Mouse (Mus musculus): Measurements from ENCODE around the gene Zfp398.

DNA sequence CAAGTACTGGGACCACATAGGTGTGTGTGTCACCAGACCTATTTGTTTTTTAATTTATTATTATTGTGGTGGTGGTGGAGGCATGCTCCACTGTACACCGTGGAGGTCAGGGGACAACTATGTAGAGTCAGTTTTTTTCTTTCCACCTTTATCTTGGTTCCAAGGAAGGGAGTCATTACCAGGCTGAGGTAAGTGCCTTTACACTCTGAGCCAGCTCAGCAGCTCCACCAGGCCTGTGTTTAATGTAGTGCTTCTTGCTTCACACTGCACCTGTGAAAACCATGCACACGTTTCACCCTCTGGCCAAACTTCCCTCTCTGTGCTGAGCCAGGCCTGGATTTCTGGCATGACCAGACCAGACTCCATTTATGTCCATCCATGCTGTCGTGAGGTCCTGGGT, 77.5 kb downstream of the Zfp398 start:
- TF ChIP-seq CTCF (IDR thresholded peaks at IDR 0.05; ENCODE audit: insufficient read depth, low read depth, low read length) (no peak), POLR2A (IDR thresholded peaks at IDR 0.05; ENCODE audit: insufficient read depth, low read depth, low read length) (no peak)

All from olfactory bulb, adult 2 months (tissue).